Mouse (Mus musculus) hematopoietic stem cell, adult 5-6 weeks (primary cell): ENCODE data around the gene Nudcd3. TPM values are rescaled to one million over a fixed set of nuclear protein-coding genes. Genes with fewer than 3 reads are reported as not detected.

Source experiments
- total RNA-seq: library from RNA; stranded (forward); fragments of 172-1452, 232-1000 nt; gene quantifications from 2 replicates; pipeline ENCODE4 v1.2.3, GENCODE M21; 2017

Gene Nudcd3
- total RNA-seq, 1 experiment from 2014 or later: 37.8 TPM

Other genes with a start within 250 kb of the Nudcd3 start
- 34.5 and 39.9 TPM in 2 replicates for gene Ykt6, start 244.7 kb downstream of the Nudcd3 start, total RNA-seq
- gene Camk2b, start 134.1 kb downstream of the Nudcd3 start, total RNA-seq: 1.7 and 3.4 TPM in 2 replicates
- 0.63 TPM in 1 of 2 replicates, not detected in the other for gene A730071L15Rik, start 386 bp downstream of the Nudcd3 start, total RNA-seq
- not detected in 2 replicates for gene Npc1l1, start 29.7 kb upstream of the Nudcd3 start, total RNA-seq
- gene Ddx56, start 67.4 kb upstream of the Nudcd3 start, total RNA-seq: 38.0 and 54.7 TPM in 2 replicates
- gene Tmed4, start 74.5 kb upstream of the Nudcd3 start, total RNA-seq: 50.3 and 67.4 TPM in 2 replicates
- 71.7 and 94.2 TPM in 2 replicates for gene Ogdh, start 91.2 kb upstream of the Nudcd3 start, total RNA-seq
- 11.1 and 14.8 TPM in 2 replicates for gene Zmiz2, start 188.7 kb upstream of the Nudcd3 start, total RNA-seq
- gene Ppia, start 215.0 kb upstream of the Nudcd3 start, total RNA-seq: 1,374 and 1,758 TPM in 2 replicates
- 138 and 152 TPM in 2 replicates for gene H2afv, start 244.0 kb upstream of the Nudcd3 start, total RNA-seq